7 mouse cellular contexts compared by ENCODE assay signal in genomic region chr1:153333296-153334121, GRCm38 (mm10). TPM values are rescaled to one million over a fixed set of nuclear protein-coding genes. Genes with fewer than 3 reads are reported as not detected.
DNase-seq lines count a peak whose midpoint lies in the region; ATAC-seq and TF ChIP-seq lines count a peak whose summit lies in the region.

No protein-coding gene starts in this region.

- H3K4me2 ChIP-seq in intestine, embryonic 15.5 days (replicated peaks) = peak overlapping the region; percentile 73
- H3K4me2 ChIP-seq in liver, embryonic 14.5 days (ENCODE audit: low read depth) = peak overlapping the region; percentile 89

- TF ChIP-seq POLR2A in MEL (IDR thresholded peaks at IDR 0.05; ENCODE audit: control insufficient read depth in 1 of 2, insufficient read depth in 1 of 2, low read depth in 1 of 2, low read length in 2 of 2, poor library complexity in 1 of 2) = no peak
- TF ChIP-seq POLR2A in olfactory bulb, adult 2 months (IDR thresholded peaks at IDR 0.05; ENCODE audit: insufficient read depth, low read depth, low read length) = no peak

- WGBS in intestine, embryonic 15.5 days = 4% methylated on average over 22 of the region's 22 CpGs
- WGBS in liver, embryonic 14.5 days (ENCODE audit: insufficient replicate concordance) = 4% methylated on average over 22 of the region's 22 CpGs
- WGBS in olfactory bulb, adult 2 months = 2% methylated on average over 22 of the region's 22 CpGs

- peak overlapping the region; percentile 59 for H3K9ac ChIP-seq in MEL (ENCODE audit: control insufficient read depth, low read depth, low read length, poor library complexity, severe bottlenecking)
- peak overlapping the region; percentile 28 for H3K9ac ChIP-seq in intestine, embryonic 15.5 days
- H3K9ac ChIP-seq in liver, embryonic 14.5 days (replicated peaks) = no peak overlapping the region; the same call in 1 of the 2 replicates

- H3K9me3 ChIP-seq in MEL (replicated peaks; ENCODE audit: insufficient read depth, low read length) = no peaks in the 10 kb centered on the region
- H3K9me3 ChIP-seq in intestine, embryonic 15.5 days = no peaks in the 10 kb centered on the region
- H3K9me3 ChIP-seq in liver, embryonic 14.5 days (ENCODE audit: control insufficient read depth, low read length) = no peaks in the 10 kb centered on the region

- peak; percentile 75 to 88 for TF ChIP-seq EP300 in MEL (IDR thresholded peaks at IDR 0.05; ENCODE audit: low read depth in 1 of 2, low read length in 2 of 2)
- TF ChIP-seq EP300 in liver, embryonic 14.5 days (IDR thresholded peaks at IDR 0.05; ENCODE audit: low read depth) = no peak

- H3K36me3 ChIP-seq in MEL (ENCODE audit: control insufficient read depth in 1 of 2, insufficient read depth in 2 of 2, low read length in 2 of 2) = peaks cover 0 to 6% of the 10 kb centered on the region in 2 experiments; a peak in 2 of 4 replicates
- no peaks in the 10 kb centered on the region for H3K36me3 ChIP-seq in intestine, embryonic 15.5 days
- no peaks in the 10 kb centered on the region for H3K36me3 ChIP-seq in liver, embryonic 14.5 days (replicated peaks; ENCODE audit: control insufficient read depth, insufficient read depth, low read depth)

- peaks cover 22% of the 10 kb centered on the region for H3K79me2 ChIP-seq in MEL (ENCODE audit: control insufficient read depth, insufficient read depth, low read length, poor library complexity)

- peak overlapping the region; percentile 26 for H3K27ac ChIP-seq in MEL (ENCODE audit: control insufficient read depth, low read depth, low read length)
- peak overlapping the region; percentile 91 for H3K27ac ChIP-seq in intestine, embryonic 15.5 days
- H3K27ac ChIP-seq in liver, embryonic 14.5 days = no peak overlapping the region
- H3K27ac ChIP-seq in olfactory bulb, adult 2 months (ENCODE audit: insufficient read depth, low read depth, low read length) = peak overlapping the region; percentile 23; the same call in 1 of the 2 replicates

- H3K27me3 ChIP-seq in MEL (ENCODE audit: control insufficient read depth in 1 of 2, insufficient read depth in 2 of 2, low read length in 2 of 2) = no peaks in the 10 kb centered on the region; a peak in 1 of 4 replicates
- no peaks in the 10 kb centered on the region for H3K27me3 ChIP-seq in intestine, embryonic 15.5 days (replicated peaks)
- H3K27me3 ChIP-seq in liver, embryonic 14.5 days (ENCODE audit: control insufficient read depth, insufficient read depth, low read length) = peaks cover 12% of the 10 kb centered on the region

- peak overlapping the region; percentile 60 to 72 for H3K4me3 ChIP-seq in MEL (ENCODE audit: control insufficient read depth in 1 of 2, insufficient read depth in 1 of 2, low read depth in 2 of 2, low read length in 2 of 2)
- peak overlapping the region; percentile 93 for H3K4me3 ChIP-seq in intestine, embryonic 15.5 days (replicated peaks)
- H3K4me3 ChIP-seq in liver, embryonic 14.5 days (ENCODE audit: insufficient read depth in 1 of 2, low read depth in 2 of 2, low read length in 2 of 2) = peak overlapping the region; percentile 51 to 73
- peak overlapping the region; percentile 100 for H3K4me3 ChIP-seq in olfactory bulb, adult 2 months (ENCODE audit: insufficient read depth, low read depth, low read length)

- peaks cover 2 to 4% of the 10 kb centered on the region in 2 experiments; a peak in 1 of 4 replicates for H3K4me1 ChIP-seq in MEL (ENCODE audit: control insufficient read depth in 1 of 2, insufficient read depth in 2 of 2, low read length in 2 of 2)
- H3K4me1 ChIP-seq in intestine, embryonic 15.5 days (replicated peaks) = peaks cover 15% of the 10 kb centered on the region
- H3K4me1 ChIP-seq in liver, embryonic 14.5 days (replicated peaks; ENCODE audit: control insufficient read depth in 2 of 2, insufficient read depth in 2 of 2, low read length in 1 of 2) = 0 out of 4 replicates have a peak, but pooled peaks cover 0 to 3% of the 10 kb centered on the region in 2 experiments
- peaks cover 9% of the 10 kb centered on the region for H3K4me1 ChIP-seq in olfactory bulb, adult 2 months (ENCODE audit: control insufficient read depth, insufficient read depth, low read length)

- peak; percentile 41 for DNase-seq in CD4-positive helper T cell, adult 2 months (ENCODE audit: low read depth, low spot score)
- DNase-seq in MEL (ENCODE audit: low read depth, low spot score) = peak; percentile 93
- DNase-seq in cerebellum, postnatal 14 days = peak; percentile 40 to 47
- DNase-seq in gastrocnemius, postnatal 36 days = peak; percentile 27 to 36
- DNase-seq in liver, embryonic 14.5 days (ENCODE audit: low read depth in 3 of 3, low spot score in 3 of 3) = peak in 2 of 3 experiments; percentile 30 to 54

- intact Hi-C loops in gastrocnemius, postnatal 36 days (cut with DNase I) = loop anchor here (5.0 kb wide), 2 partner anchors 54 to 71 kb away; no protein-coding TSS in a partner anchor

- TF ChIP-seq CTCF in MEL (IDR thresholded peaks at IDR 0.05 in 2 of 3, conservative IDR thresholded peaks at IDR 0.05 in 1 of 3; ENCODE audit: control insufficient read depth in 1 of 3, insufficient read depth in 1 of 3, low read depth in 2 of 3, low read length in 3 of 3, poor library complexity in 1 of 3, severe bottlenecking in 1 of 3) = no peak
- TF ChIP-seq CTCF in liver, embryonic 14.5 days (IDR thresholded peaks at IDR 0.05; ENCODE audit: low read depth) = no peak
- TF ChIP-seq CTCF in olfactory bulb, adult 2 months (IDR thresholded peaks at IDR 0.05; ENCODE audit: insufficient read depth, low read depth, low read length) = no peak

- TF ChIP-seq RAD21 in MEL (IDR thresholded peaks at IDR 0.05; ENCODE audit: low read depth, low read length) = no peak

- peak; percentile 73 for ATAC-seq in intestine, embryonic 15.5 days
- peak; percentile 48 for ATAC-seq in liver, embryonic 14.5 days (ENCODE audit: insufficient read depth)

TF ChIP-seq in MEL, 35 proteins besides CTCF, POLR2A, EP300 and RAD21:
- TF ChIP-seq KAT2A (conservative IDR thresholded peaks at IDR 0.05; ENCODE audit: low read depth, low read length) (no peak), TBP (IDR thresholded peaks at IDR 0.05; ENCODE audit: low read depth, low read length) (0 out of 2 replicates have a peak, but pooled peaks have one; percentile 38), MEF2A (IDR thresholded peaks at IDR 0.05; ENCODE audit: extremely low read depth, insufficient replicate concordance, low read depth, low read length, poor library complexity, severe bottlenecking) (no peak), SIN3A (IDR thresholded peaks at IDR 0.05; ENCODE audit: low read length) (peak; percentile 81), BHLHE40 (IDR thresholded peaks at IDR 0.05; ENCODE audit: borderline replicate concordance, low read depth, low read length) (peak; percentile 71; the same call in 1 of the 2 replicates), JUND (IDR thresholded peaks at IDR 0.05; ENCODE audit: low read depth, low read length) (peak; percentile 78), POLR2AphosphoS5 (IDR thresholded peaks at IDR 0.05; ENCODE audit: borderline replicate concordance, low read depth, low read length) (no peak), MAFK (IDR thresholded peaks at IDR 0.05; ENCODE audit: borderline replicate concordance, low read depth, low read length) (peak; percentile 79), MYC (IDR thresholded peaks at IDR 0.05; ENCODE audit: low read depth, low read length) (0 out of 2 replicates have a peak, but pooled peaks have one; percentile 38), MYB (IDR thresholded peaks at IDR 0.05; ENCODE audit: low read depth, low read length) (no peak), MAX (IDR thresholded peaks at IDR 0.05; ENCODE audit: low read length) (no peak), NRF1 (IDR thresholded peaks at IDR 0.05; ENCODE audit: insufficient read depth, low read depth, low read length, poor library complexity, severe bottlenecking) (no peak), MAZ (IDR thresholded peaks at IDR 0.05; ENCODE audit: low read depth, low read length) (no peak), GATA1 (IDR thresholded peaks at IDR 0.05; ENCODE audit: low read depth, low read length) (peak; percentile 70), HCFC1 (IDR thresholded peaks at IDR 0.05; ENCODE audit: low read depth, low read length) (no peak), USF2 (IDR thresholded peaks at IDR 0.05; ENCODE audit: borderline replicate concordance in 1 of 2, insufficient read depth in 1 of 2, low read depth in 1 of 2, low read length in 2 of 2) (no peak), E2F4 (IDR thresholded peaks at IDR 0.05; ENCODE audit: borderline replicate concordance, low read depth, low read length) (no peak), ETS1 (IDR thresholded peaks at IDR 0.05; ENCODE audit: low read depth, low read length) (peak; percentile 99), MXI1 (IDR thresholded peaks at IDR 0.05; ENCODE audit: low read depth, low read length) (peak; percentile 79; the same call in 1 of the 2 replicates)

RNA-seq across cellular contexts. Expression of gene Lamc1, which starts 0.9 kb away (rescaled TPM):
- 13.1 and 15.2 TPM in 2 replicates for total RNA-seq in MEL (2012; rRNA removed)
- polyA plus RNA-seq in MEL (2012; ENCODE audit: insufficient read depth in 1 of 2, insufficient read length in 2 of 2, low read depth in 1 of 2, low replicate concordance in 2 of 2, missing spikeins in 1 of 2) = 100 to 1,000 TPM in 1 of 2 experiments, 10 to 100 TPM in 1; 32.4 to 174 TPM
- total RNA-seq in gastrocnemius, postnatal 36 days (2021) = 100 to 1,000 TPM in 1 of 2 experiments, 10 to 100 TPM in 1; 79.6 to 103 TPM
- polyA plus RNA-seq in intestine, embryonic 15.5 days (2015; fragmentation: Nextera tagmentation; extraction: Ambion mirVana) = 58.1 and 60.9 TPM in 2 replicates
- polyA plus RNA-seq in liver, embryonic 14.5 days (2012; rRNA removed) = 10.0 and 10.8 TPM in 2 replicates
- 7.5 and 8.0 TPM in 2 replicates for polyA plus RNA-seq in liver, embryonic 14.5 days (2014; fragmentation: Nextera tagmentation; extraction: Ambion mirVana)
- not detected in 2 replicates for polyA plus RNA-seq in olfactory bulb, adult 2 months (2012; ENCODE audit: insufficient read depth, insufficient read length, low replicate concordance, missing spikeins)

Comparison
In these comparisons a context has a peak if more than half of its experiments do, and no peak if none do; other contexts are left out.
1. DNase-seq: peak in every context shown above with its lines; median percentile 93 in MEL; 44 in cerebellum, postnatal 14 days; 42 in liver, embryonic 14.5 days; 41 in CD4-positive helper T cell, adult 2 months; 32 in gastrocnemius, postnatal 36 days.